Mouse (Mus musculus) heart, adult 2 months (tissue): ENCODE results near the gene A730049H05Rik. TPM values are rescaled to one million over a fixed set of nuclear protein-coding genes. Genes with fewer than 3 reads are reported as not detected.

ENCODE experiments used
- DNase-seq, 2 experiments: peaks; one replicate each; pipeline ENCODE4 v3.0.0; 2021
- H3K27ac ChIP-seq: fragments of 200-600 bp; 2 replicates; pipeline ENCODE4 v1.8.1; 2022
- H3K27me3 ChIP-seq: fragments of 200-500 bp; 2 replicates; pipeline ENCODE4 v1.6.1; 2012; ENCODE audit warnings: mild to moderate bottlenecking, low read length, inconsistent platforms, mixed read lengths; ENCODE audit not compliant: control insufficient read depth, insufficient read depth
- H3K36me3 ChIP-seq: fragments of 200-500 bp; 2 replicates; pipeline ENCODE4 v1.6.1; 2012; ENCODE audit warnings: low read length, inconsistent platforms; ENCODE audit not compliant: control insufficient read depth, insufficient read depth
- H3K4me1 ChIP-seq: fragments of 200-500 bp; 2 replicates; pipeline ENCODE4 v1.6.1; 2011; ENCODE audit warnings: low read length; ENCODE audit not compliant: control insufficient read depth, insufficient read depth
- H3K4me3 ChIP-seq: fragments of 200-600 bp; 2 replicates; pipeline ENCODE4 v1.8.1; 2022
- H3K79me2 ChIP-seq: fragments of 200-500 bp; replicated peaks from 2 replicates; pipeline ENCODE4 v1.6.1; 2012; ENCODE audit warnings: mild to moderate bottlenecking, inconsistent platforms, low read length, moderate library complexity, mixed read lengths; ENCODE audit not compliant: control insufficient read depth, insufficient read depth
- H3K9ac ChIP-seq: fragments of 200-500 bp; 2 replicates; pipeline ENCODE4 v1.6.1; 2012; ENCODE audit warnings: low read depth, mild to moderate bottlenecking, control low read depth, inconsistent platforms, low read length, mixed read lengths
- CTCF ChIP-seq: fragments of 200-600 bp; IDR thresholded peaks from 2 replicates; pipeline ENCODE4 v1.8.1; 2022; ENCODE audit warnings: antibody characterized with exemption, mild to moderate bottlenecking, moderate library complexity
- EP300 ChIP-seq: fragments of 200-500 bp; IDR thresholded peaks from 2 replicates; pipeline ENCODE4 v1.6.1; 2011; ENCODE audit warnings: low read depth, low read length, control low read depth; ENCODE audit not compliant: insufficient read depth
- POLR2A ChIP-seq: fragments of 200-500 bp; IDR thresholded peaks from 2 replicates; pipeline ENCODE4 v1.6.1; 2011; ENCODE audit warnings: mild to moderate bottlenecking, low read depth, low read length, control low read depth; ENCODE audit not compliant: insufficient read depth
- WGBS: fragments of 180-500 bp; shearing (Covaris S2); methylation state at CpG from one replicate; pipeline ENCODE4 v1.1.7; 2018; 5-methylcytosine and 5-hydroxymethylcytosine counted together
- intact Hi-C: fragments of 180-260 bp; cut with DNase I; formaldehyde crosslinking; loops from one replicate; pipeline ENCODE4 v1.15.1; 2025
- polyA plus RNA-seq: library from polyadenylated mRNA; depleted of rRNA; stranded (reverse); fragments of >200 nt; gene quantifications from 2 replicates; pipeline ENCODE4 v1.2.3, GENCODE M21; 2012
- total RNA-seq, 2 experiments: library from RNA; stranded (reverse); gene quantifications; 2 replicates each; pipeline ENCODE4 v1.2.3; 2021

A730049H05Rik gene
- total and polyA plus RNA-seq, 3 experiments, result 0.30 TPM; not detected in 2

- TF ChIP-seq POLR2A (no peak), CTCF (no peak), EP300 (no peak)
- 82% methylated on average over 2 of the region's 2 CpGs for WGBS
- intact Hi-C loops, result no loop called here
- Histone ChIP-seq H3K27ac (no peak overlapping the region), H3K79me2 (no peaks in the 10 kb centered on the region), H3K9ac (no peak overlapping the region), H3K4me3 (no peak overlapping the region), H3K27me3 (no peaks in the 10 kb centered on the region), H3K4me1 (no peaks in the 10 kb centered on the region), H3K36me3 (peaks cover 2% of the 10 kb centered on the region)
- no peak for DNase-seq
These were observed 14.8 kb downstream of the A730049H05Rik start for GRCm38 (mm10) chr6:92831106-92831505.

- no peaks in the 10 kb centered on the region for H3K79me2 ChIP-seq
- no peak overlapping the region for H3K9ac ChIP-seq
- intact Hi-C loops, result no loop called here
- H3K36me3 ChIP-seq, result peaks cover 11% of the 10 kb centered on the region
- peaks cover 5% of the 10 kb centered on the region for H3K4me1 ChIP-seq
- TF ChIP-seq POLR2A (no peak), CTCF (no peak), EP300 (no peak)
- no peaks in the 10 kb centered on the region for H3K27me3 ChIP-seq
- WGBS, result 47% methylated on average over 2 of the region's 2 CpGs
- no peak overlapping the region for H3K27ac ChIP-seq
- DNase-seq, result no peak
- no peak overlapping the region for H3K4me3 ChIP-seq
These were observed 25.7 kb downstream of the A730049H05Rik start for GRCm38 (mm10) chr6:92842000-92842399.

GRCm38 (mm10) chr6:92843474-92843873 lies 27.2 kb downstream of the A730049H05Rik start:
- 80% methylated on average over 2 of the region's 2 CpGs for WGBS
- Histone ChIP-seq H3K9ac (no peak overlapping the region), H3K4me1 (peaks cover 5% of the 10 kb centered on the region), H3K27me3 (no peaks in the 10 kb centered on the region), H3K27ac (no peak overlapping the region), H3K36me3 (peaks cover 14% of the 10 kb centered on the region), H3K4me3 (no peak overlapping the region), H3K79me2 (no peaks in the 10 kb centered on the region)
- no peak for DNase-seq
- no peak for TF ChIP-seq POLR2A
- intact Hi-C loops, result no loop called here

GRCm38 (mm10) chr6:92845898-92846297 lies 29.6 kb downstream of the A730049H05Rik start:
- H3K79me2 ChIP-seq, result no peaks in the 10 kb centered on the region
- no peak for TF ChIP-seq CTCF
- TF ChIP-seq EP300, result no peak
- no peak for TF ChIP-seq POLR2A
- intact Hi-C loops, result loop anchor here (2.0 kb wide), 1 partner anchor 59 kb away; no protein-coding TSS in a partner anchor
- peaks cover 12% of the 10 kb centered on the region for H3K4me1 ChIP-seq
- H3K4me3 ChIP-seq, result no peak overlapping the region
- no peaks in the 10 kb centered on the region for H3K27me3 ChIP-seq
- DNase-seq, result no peak
- H3K36me3 ChIP-seq, result peaks cover 22% of the 10 kb centered on the region
- 64% methylated on average over 8 of the region's 8 CpGs for WGBS
- peak overlapping the region; percentile 61 for H3K27ac ChIP-seq
- no peak overlapping the region for H3K9ac ChIP-seq

GRCm38 (mm10) chr6:92846614-92847013 lies 30.3 kb downstream of the A730049H05Rik start:
- H3K36me3 ChIP-seq, result peaks cover 27% of the 10 kb centered on the region
- H3K79me2 ChIP-seq, result no peaks in the 10 kb centered on the region
- intact Hi-C loops, result loop anchor here (2.0 kb wide), 1 partner anchor 60 kb away; no protein-coding TSS in a partner anchor
- H3K27me3 ChIP-seq, result no peaks in the 10 kb centered on the region
- H3K4me1 ChIP-seq, result peaks cover 15% of the 10 kb centered on the region
- H3K4me3 ChIP-seq, result no peak overlapping the region
- 41% methylated on average over 4 of the region's 4 CpGs for WGBS
- H3K9ac ChIP-seq, result no peak overlapping the region
- DNase-seq, result no peak
- peak overlapping the region; percentile 61 for H3K27ac ChIP-seq
- TF ChIP-seq CTCF, result no peak
- TF ChIP-seq POLR2A, result no peak
- no peak for TF ChIP-seq EP300

- Histone ChIP-seq H3K4me3 (no peak overlapping the region), H3K27me3 (no peaks in the 10 kb centered on the region), H3K79me2 (no peaks in the 10 kb centered on the region), H3K27ac (peak overlapping the region; percentile 78), H3K4me1 (peaks cover 15% of the 10 kb centered on the region), H3K9ac (no peak overlapping the region), H3K36me3 (peaks cover 31% of the 10 kb centered on the region)
- intact Hi-C loops, result no loop called here
- WGBS, result 69% methylated on average over 9 of the region's 9 CpGs
- peak; percentile 23 to 41 for DNase-seq
- no peak for TF ChIP-seq CTCF
- TF ChIP-seq EP300, result 0 out of 2 replicates have a peak, but pooled peaks have one; percentile 37
- TF ChIP-seq POLR2A, result no peak
These were observed 32.9 kb downstream of the A730049H05Rik start for GRCm38 (mm10) chr6:92849208-92849607.
